Mouse (Mus musculus) hematopoietic stem cell, adult 5-6 weeks (primary cell): Measurements from ENCODE around the gene Gm21304. TPM values are rescaled to one million over a fixed set of nuclear protein-coding genes. Genes with fewer than 3 reads are reported as not detected.
"Not testable (repeated sequence)": the region's sequence is repeated elsewhere in the genome, so short reads cannot be mapped to it uniquely, and the experiment has no call there.

Experiments used
- ATAC-seq, 2 experiments: fragments of 125-278 bp in 1 of 2; replicated peaks in 1 of 2; 2 replicates each; pipeline ENCODE4 v1.8.0; 2016 to 2017; ENCODE audit warnings: inconsistent platforms in 2 of 2, mild to moderate bottlenecking in 2 of 2, moderate number of reproducible peaks in 2 of 2, low read depth in 1 of 2, moderate TSS enrichment in 1 of 2; ENCODE audit not compliant: low FRiP score in 2 of 2, poor library complexity in 2 of 2, severe bottlenecking in 2 of 2, insufficient read depth in 1 of 2, low TSS enrichment in 1 of 2
- total RNA-seq: library from RNA; stranded (forward); fragments of 172-1452, 232-1000 nt; gene quantifications from 2 replicates; pipeline ENCODE4 v1.2.3, GENCODE M21; 2017

Gene Gm21304
- total RNA-seq: not detected in 2 replicates

GRCm38 (mm10) chr10:104168215-104168614 is at the start of gene Gm21304:
Gene Gm21304, plus strand, starts transcription at chr10:104168515.
- ATAC-seq: not testable (repeated sequence)

- not testable (repeated sequence) for ATAC-seq
These were observed 25.6 kb upstream of the Gm21304 start, which contains the start of gene Gm21293 for GRCm38 (mm10) chr10:104142687-104143086. Gene Gm21293, plus strand, starts transcription at chr10:104142987.

GRCm38 (mm10) chr10:104151197-104151596 is 17.1 kb upstream of the Gm21304 start, which contains the start of gene Gm6763:
Gene Gm6763, plus strand, starts transcription at chr10:104151497.
- ATAC-seq: not testable (repeated sequence)

- ATAC-seq: not testable (repeated sequence)
These were observed 8.6 kb upstream of the Gm21304 start, which contains the start of gene Gm8764 for GRCm38 (mm10) chr10:104159706-104160105. Gene Gm8764, plus strand, starts transcription at chr10:104160006.

GRCm38 (mm10) chr10:104176724-104177123 is 8.4 kb downstream of the Gm21304 start, which contains the start of gene Gm21312:
Gene Gm21312, plus strand, starts transcription at chr10:104177024.
- ATAC-seq: not testable (repeated sequence)

- ATAC-seq: not testable (repeated sequence)
These were observed 16.9 kb downstream of the Gm21304 start, which contains the start of gene Gm20765 for GRCm38 (mm10) chr10:104185233-104185632. Gene Gm20765, plus strand, starts transcription at chr10:104185533.

GRCm38 (mm10) chr10:104193742-104194141 is 25.4 kb downstream of the Gm21304 start, which contains the start of gene Gm4340:
Gene Gm4340, plus strand, starts transcription at chr10:104194042.
- not testable (repeated sequence) for ATAC-seq

GRCm38 (mm10) chr10:104209655-104210054 is 41.3 kb downstream of the Gm21304 start:
- no peak for ATAC-seq

- no peak for ATAC-seq
These were observed 42.1 kb downstream of the Gm21304 start for GRCm38 (mm10) chr10:104210268-104210990.

- no peak for ATAC-seq
These were observed 46.2 kb downstream of the Gm21304 start for GRCm38 (mm10) chr10:104214527-104214926.

Other genes with a start within 250 kb of the Gm21304 start
- not detected in 2 replicates for gene Gm21293, start 25.5 kb upstream of the Gm21304 start, total RNA-seq
- gene Gm6763, start 17.0 kb upstream of the Gm21304 start, total RNA-seq: not detected in 2 replicates
- not detected in 2 replicates for gene Gm8764, start 8.5 kb upstream of the Gm21304 start, total RNA-seq
- not detected in 2 replicates for gene Gm21312, start 8.5 kb downstream of the Gm21304 start, total RNA-seq
- gene Gm20765, start 17.0 kb downstream of the Gm21304 start, total RNA-seq: not detected in 2 replicates
- not detected in 2 replicates for gene Gm4340, start 25.5 kb downstream of the Gm21304 start, total RNA-seq